Mouse (Mus musculus): ENCODE data around the gene Dok1.

The Dok1 gene

DNA sequence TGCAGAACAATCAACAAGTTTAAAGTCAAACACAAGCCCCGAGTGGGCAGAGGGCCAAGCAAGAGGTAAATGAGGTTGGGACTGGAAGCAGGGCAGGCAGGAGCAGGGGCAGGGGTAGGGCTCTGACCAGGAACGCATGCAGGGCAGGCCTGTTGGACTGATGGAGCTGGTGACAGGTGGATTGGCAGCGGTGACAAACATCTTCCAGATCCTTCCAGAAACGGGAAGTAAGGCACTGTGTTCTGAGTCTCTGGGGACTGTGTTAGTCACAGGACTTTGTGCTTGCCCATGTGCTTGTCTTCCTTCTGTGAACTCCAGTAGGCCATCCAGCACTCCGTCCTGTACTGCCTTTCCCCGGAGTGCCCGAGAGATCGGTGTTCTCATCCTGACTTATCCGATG, 11.5 kb upstream of the Dok1 start:
- no peak for DNase-seq

DNA sequence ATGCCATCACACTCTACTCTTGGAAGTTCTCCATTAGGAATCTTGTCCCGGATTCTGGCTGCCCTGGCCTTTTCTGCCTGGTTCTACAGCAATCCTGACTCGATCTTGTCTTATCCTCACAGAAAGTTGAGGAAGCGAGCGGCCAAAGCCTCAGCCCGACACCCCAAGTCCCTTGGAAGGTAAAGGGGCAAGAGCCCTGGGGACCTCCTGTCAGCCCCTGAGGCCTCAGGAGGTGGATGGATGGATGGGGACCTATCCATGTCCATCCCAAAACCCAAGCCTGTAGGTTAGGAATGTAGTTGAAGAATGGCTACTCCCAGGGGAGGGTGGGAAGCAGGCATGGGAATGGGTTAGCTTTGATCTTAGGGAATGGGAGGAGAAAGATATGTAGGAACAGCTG, 10.7 kb upstream of the Dok1 start:
- DNase-seq = no peak

DNA sequence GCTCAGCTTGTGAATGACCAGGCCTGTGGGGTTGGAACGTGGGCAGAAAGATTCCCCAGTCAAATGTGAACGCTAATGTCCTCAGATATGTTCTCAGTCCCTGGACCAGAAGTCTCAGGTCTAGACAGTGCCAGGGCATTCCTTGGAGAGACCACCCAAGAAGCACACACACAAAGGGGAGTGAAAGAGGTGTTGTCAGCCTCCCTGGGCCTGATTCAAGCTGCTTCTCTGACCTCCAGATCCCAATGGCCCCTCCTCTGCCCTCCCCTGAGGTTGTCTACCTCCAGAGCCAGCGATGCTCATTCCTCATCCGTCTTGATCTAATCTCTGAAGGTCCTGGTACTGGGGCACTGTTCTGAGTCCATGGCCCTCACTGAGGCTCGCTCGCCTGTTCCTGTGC, 10.3 kb upstream of the Dok1 start:
- DNase-seq = no peak

DNA sequence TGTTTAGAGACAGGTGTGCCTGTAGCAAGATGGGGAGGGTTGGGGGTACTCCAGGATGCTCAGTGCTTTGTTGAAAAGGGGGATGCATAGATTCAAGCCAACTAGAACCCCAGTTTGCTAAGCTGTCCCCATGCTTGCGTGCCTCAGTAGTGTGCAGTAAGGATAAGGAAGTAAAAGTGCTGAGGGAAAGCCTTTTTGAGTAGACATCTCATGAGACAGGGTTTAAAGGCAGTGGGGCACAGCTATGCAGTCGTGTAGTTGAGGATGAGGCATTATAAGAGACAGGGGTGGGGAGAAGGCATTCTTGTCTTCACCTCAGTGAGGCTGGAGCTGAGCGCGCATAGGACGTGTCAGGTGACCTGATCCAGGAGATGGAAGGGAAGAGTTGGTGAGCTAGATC, 7.3 kb upstream of the Dok1 start:
- no peak for DNase-seq

DNA sequence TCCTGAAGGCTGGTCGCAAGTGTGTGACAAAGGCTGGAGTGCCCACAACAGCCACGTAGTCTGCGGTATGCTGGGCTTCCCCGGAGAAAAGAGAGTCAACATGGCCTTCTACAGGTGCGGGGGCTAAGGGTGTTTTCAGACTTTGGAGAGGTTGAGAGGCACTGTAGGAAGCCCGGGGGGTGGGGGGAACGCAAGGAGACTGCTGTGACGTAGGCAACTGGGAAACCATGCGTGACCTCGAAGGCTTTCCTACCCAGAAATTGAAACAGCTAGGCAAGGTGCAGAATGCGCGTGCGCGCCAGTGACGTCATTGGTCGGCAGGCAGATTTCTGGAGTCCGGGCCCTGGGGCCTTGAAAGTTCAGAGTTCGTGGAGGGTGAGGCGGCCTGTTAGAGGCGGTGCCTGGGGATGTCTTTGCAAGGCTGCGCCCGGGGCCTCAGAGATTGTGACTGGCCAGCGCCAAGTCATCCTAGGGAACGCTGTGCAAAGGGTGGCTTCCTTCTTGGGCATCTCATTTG, 5.3 kb upstream of the Dok1 start:
- DNase-seq = peak; percentile 92 to 93

DNA sequence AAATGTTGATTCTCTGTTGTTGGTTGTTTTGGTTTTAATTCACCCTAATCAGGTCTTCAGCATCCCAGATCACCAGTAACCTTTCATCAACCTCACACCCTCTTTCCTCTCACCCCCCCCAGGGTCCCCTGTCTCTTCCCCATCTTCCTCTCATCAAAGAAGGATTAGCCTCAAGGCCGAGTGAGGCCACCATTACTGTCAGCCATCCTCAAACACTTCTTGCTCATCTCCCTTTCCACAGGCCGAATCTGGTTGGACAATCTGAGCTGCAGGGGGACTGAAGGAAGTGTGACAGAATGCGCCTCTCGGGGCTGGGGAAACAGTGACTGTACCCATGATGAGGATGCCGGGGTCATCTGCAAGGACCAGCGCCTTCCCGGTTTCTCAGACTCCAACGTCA, 3.9 kb upstream of the Dok1 start:
- no peak for DNase-seq

DNA sequence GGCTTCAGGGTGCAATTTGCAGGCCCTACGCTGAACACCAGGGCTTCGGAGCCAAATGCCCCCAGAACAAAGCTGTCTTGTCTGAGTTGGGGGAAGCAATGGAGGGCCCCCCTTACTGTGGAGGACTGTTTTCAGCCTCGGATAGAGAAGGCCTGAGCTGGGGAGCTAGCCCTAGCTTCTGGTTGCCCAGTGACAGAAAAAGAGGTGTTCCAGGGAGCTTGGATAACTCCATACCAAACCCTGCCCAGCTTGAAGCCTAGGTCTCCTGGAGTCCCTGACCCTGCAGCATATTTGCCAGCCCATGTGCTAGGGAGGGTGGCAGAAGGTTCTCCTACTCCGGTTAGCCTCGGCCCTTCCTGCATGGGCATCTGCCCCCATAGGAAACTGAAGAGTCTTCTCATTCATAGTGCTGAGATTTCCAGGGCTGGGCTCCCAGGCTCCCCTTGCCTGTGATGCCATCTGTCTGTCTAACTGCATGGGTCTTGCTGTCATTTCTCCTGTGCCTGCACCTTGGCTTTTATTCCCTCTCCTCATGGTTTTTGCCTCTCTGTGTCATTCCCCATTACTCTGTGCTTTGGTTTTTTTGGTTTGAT, 1.3 kb upstream of the Dok1 start:
- DNase-seq = no peak

DNA sequence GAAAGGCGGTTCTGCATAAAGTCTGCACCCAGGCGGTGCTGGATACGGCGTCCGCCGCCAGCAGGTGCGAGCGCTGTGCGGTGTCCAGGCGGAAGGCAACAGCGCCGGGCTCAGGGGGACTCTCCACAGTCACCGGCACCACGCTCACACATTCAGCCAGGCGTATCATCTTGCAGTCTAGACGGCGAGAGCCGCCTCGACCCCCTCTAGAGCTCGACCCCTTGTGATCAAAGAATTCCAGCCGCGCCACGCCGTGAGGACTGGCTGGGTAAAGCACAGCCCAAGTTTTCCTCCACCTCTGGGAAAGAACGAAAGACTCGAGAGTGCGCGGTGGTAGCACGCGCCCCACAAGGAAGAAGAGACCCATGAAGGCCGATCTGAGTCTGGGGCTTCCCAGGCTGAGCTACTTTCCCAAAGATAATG, 491 bp downstream of the Dok1 start:
- peak; percentile 24 to 29 for DNase-seq

DNA sequence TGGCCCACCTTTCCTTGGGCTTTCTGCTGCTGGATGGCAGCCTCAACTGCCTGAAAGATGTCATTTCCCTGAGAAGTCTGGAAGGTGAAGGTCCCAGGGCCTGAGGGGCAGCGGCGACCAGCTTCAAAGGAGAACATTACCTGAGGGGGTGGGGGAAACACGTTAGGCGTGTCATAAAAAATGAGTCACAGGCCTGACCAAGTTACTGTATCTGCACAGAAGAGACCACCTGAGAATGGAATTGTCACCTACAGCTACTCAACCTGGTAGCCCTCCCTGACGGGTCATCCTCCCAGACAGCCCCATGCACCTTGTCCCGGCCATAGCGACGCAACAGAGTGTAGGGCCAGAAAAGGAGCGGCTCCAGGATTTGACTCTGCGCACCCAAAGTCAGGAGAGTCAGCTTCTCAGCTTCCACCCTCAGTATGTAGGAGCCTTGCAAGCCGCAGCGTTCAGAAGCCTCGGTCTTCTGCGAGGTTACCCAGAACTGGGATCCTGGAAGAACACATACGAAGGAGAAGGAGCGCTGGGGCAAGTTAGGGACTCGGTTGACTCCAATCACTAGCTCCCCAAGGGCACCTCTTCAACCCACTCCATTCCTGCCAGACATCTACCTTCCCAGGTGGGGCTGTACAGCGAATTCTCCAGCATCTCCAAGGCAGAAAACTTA, 1.2 kb downstream of the Dok1 start:
- no peak for DNase-seq

DNA sequence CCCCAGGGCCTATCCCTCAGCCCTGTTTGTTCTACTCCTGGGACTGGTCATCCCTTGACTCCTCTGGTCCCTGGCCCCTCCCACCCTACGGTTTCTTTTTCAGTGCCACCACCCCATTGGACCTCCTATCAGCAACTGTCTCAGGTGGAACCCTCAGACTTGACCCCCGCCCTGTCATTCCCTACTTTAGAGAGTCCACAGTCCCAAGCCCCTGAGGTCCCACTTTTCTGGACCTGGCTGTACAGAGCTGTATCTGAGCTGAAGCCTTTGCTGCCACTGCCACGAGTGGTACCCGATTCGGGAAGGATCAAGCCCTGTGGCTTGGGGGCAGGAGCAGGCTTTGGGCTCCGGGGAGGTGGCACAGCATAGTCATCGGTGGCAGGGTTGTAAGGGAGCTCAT, 2.2 kb downstream of the Dok1 start:
- no peak for DNase-seq

DNA sequence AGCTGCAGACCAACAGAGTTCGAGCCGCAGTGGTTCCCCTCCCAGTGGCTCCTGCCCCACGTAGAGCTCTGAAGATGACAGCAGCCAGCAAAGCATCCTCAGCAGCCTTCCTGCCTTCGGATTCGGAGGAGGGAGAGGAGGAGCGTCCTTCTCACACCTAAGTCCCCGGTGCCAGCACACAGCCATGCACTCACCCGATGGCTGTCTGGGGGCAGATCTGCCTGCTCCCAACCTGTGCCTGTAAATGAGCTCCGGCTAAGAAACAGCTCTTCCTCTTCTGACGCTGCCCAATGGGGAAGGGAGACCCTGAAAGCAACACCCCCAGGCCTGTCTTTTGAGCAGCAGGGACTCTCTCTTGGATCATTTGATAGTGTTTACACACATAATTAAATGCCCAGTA, 3.5 kb downstream of the Dok1 start:
- no peak for DNase-seq

DNA sequence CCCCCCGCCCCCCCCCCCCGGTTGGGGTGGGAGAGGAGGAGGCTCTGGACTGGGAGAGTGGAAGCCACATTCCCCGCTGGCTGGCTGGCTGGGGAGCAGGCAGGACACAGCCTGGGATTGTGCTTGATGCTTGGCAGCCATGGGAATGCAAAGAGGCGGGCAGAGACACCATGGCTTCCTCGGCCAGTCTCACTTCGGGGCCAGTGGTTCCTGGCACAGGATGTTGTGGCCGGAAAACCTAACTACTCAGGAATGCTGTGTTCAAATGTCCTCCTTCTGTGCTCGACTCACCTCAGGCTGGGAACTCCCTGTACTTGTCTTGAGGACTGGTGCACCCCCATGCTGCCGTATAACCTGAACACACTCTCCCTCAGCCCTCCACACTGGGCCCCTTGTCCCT, 5.6 kb downstream of the Dok1 start:
- no peak for DNase-seq

DNA sequence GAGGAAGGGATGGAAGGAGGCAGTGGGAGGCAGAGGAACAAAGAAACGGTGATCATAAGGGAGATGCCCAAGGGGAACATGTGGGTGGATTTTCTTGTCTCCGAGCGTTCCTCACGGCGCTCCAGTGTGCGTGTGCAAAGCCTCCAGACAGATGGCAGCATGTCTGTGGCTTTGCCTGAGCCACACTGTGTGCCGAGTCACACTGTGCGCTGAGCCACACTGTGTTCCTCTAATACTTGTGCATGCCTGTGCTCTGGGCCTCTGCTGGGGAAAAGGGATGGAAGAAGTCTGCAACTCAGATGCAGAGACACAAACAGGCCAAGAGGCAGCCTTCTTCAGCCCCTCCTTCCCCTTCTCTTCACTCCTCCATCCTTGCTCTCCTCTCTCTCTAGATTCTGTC, 6.0 kb downstream of the Dok1 start:
- DNase-seq = no peak

DNA sequence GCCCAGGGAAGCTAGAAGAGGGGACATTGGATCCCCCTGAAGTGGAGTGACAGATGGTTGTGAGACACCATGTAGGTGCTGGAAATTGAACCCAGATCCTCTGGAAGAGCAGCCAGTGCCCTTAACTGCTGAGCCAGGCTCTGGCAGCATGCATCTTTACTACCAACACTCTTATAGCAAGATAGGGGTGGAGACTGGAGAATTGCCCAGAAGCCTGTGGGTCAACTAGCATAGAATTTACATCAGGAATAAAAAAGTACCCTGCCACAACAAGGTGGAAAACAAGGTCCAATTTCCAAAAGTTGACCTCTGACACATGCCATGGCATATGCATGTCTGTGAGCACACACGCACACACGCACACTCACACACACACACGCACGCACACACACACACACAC, 8.1 kb downstream of the Dok1 start:
- no peak for DNase-seq

DNA sequence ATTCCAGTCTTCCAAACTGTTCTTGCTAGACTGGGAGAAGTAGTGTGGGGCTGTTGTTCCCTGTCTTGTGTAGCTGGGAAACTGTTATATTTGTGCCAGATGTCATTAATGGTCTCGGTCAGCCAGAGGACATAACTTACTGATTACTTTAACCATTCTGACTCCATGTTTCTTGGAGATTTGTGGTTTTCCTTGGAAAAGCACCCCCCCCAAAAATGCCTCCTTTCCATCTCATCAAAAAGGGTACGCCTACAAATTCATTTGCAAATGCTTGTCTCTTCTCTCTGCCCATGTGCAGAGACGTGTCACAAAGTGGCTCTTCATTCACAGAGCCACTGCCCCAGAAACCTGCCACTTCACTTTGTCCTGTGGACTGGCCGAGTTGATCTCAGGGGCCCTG, 8.8 kb downstream of the Dok1 start:
- DNase-seq = no peak

DNA sequence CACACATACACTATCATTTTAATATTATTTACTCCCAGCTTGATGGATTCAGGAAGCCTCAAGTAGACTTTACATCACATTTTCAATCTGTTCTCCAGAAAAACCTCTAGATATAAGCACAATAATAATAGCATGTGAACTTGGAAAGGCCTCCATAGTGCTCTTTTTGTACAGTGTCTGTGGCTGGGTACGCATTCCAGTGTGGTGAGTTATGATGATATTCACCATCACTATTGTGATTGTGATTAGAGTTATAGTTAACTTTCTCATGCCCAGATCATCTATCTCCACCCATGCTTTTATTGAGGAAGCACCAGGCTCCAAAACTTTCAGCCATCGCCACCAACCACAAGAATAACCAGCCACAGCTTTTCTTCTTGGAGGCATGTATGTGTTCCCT, 9.5 kb downstream of the Dok1 start:
- no peak for DNase-seq

DNA sequence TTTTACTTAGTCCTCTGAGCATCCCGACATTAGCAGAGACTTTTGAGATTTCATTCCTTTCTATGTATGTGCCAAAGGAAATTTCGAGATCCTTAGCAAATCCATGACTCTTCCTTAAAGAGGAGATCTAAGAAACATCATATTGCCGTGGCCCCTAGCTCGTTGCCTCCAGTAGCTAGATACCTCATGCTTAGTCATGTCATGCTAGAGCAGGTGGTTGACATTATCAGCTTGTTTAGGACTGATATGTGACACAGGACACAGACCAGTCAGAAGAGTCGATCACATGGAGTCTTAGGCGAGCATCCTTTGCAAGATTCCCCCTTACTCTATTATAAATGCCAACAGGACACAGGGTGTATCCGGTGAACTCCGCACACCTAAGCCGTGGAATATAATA, 10.3 kb downstream of the Dok1 start:
- no peak for DNase-seq

DNA sequence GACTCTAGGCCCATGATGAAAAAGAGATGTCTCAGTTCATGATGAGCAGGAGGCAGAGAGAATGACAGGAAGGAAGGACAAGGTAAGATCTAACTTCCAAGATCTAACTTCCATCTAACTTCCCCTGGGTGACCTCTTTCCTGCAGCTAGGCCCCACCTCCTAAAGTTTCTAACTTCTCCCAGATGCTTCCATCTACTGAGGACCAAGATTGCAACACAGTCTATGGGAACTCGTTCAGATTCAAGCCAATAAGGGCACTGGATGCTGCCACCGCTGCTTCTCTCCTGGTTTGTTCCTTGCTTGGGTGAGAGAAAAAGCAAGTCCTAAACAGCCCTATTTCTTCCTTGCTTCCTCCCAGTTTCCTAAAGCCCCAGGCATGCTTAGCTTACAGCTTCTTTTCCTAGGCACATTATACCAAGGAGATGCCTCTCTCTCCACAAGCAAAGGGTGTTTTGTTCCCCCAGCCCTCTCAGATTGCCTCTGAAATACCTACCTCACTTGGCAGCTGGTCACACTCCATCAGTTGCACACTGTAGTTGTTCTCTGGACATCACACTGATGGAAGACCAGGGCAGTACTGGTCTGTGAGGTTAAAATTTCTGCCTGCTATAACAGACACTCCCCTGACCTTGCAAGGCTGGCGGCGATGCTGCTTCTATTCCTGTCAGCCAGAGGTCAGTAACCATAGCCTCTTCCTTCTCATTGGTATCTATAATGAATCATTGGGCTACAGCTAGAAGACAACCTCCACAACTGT, 12.3 kb downstream of the Dok1 start:
- DNase-seq = no peak

DNA sequence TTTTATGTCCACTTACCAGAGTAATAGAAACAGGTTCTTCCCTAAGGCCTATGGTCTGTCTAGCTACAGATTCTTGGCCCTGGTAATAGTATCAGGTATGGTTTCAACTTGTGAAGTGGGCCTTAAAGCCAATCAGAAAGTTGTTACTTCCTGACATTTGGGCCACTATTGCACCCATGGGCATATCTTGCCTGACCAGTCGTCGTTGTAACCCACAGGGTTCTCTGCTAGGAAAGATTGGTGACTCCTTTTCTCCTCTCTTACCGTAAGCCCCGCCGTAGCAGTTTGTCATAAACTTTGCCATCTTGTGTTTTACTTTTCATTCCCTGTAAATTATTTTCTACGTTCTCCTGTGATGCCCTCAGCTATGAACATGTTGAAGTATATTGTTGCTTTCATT, 13.2 kb downstream of the Dok1 start:
- no peak for DNase-seq

DNA sequence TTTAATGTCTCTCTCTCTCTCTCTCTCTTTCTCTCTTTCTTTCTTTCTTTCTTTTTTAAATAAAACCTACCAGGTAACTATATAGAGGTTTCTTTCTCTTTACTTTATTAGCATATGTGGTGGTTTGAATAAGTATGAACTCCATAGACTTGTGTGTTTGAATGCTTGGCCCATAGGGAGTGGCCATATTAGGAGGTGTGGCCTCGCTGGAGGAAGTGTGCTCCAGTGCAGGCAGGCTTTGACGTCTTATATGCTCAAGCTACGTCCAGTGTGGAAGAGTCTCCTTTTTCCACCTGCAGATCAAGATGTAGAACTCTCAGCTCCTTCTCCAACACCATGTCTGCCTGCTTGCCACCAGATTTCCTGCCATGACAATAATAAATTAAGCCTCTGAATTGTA, 14.2 kb downstream of the Dok1 start:
- DNase-seq = no peak

DNA sequence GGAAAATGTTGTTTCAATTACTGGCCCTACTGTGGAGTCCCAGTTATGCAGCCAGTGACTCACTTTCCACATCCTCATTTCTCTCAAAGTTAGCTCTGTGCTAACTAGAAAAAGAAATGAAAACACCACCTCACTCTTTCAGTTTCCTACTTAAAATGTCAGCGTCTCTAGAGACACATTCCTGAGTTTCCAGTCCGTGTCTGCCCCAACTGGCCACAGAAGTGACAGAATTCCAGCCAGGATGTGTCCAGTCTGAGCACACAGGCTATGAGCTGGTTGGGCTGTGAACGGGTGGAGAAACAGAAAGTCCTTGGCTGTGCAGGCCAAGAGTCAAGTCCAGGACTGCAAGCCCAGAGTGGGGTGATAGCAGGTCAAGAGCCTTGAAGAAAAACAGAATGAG, 16.1 kb downstream of the Dok1 start:
- DNase-seq = no peak

DNA sequence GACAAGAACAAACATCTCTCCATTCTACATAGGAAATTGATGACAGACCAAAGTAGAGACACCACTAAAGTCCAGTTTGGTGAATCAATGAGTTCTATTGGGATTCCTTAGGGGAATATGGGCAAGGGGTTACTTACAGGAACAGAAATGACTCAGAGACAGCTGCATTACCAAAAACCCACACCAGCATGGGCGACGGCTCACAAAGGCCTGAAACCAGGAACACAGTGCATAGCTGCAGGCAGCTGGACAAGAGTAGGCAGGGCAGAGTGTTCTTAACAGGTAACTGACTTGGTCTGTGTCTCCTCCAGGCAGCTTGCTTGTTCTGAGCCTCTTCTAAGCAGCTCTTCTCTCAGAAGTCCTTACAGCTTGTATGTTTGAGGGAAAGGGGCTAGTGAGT, 17.5 kb downstream of the Dok1 start:
- no peak for DNase-seq

DNA sequence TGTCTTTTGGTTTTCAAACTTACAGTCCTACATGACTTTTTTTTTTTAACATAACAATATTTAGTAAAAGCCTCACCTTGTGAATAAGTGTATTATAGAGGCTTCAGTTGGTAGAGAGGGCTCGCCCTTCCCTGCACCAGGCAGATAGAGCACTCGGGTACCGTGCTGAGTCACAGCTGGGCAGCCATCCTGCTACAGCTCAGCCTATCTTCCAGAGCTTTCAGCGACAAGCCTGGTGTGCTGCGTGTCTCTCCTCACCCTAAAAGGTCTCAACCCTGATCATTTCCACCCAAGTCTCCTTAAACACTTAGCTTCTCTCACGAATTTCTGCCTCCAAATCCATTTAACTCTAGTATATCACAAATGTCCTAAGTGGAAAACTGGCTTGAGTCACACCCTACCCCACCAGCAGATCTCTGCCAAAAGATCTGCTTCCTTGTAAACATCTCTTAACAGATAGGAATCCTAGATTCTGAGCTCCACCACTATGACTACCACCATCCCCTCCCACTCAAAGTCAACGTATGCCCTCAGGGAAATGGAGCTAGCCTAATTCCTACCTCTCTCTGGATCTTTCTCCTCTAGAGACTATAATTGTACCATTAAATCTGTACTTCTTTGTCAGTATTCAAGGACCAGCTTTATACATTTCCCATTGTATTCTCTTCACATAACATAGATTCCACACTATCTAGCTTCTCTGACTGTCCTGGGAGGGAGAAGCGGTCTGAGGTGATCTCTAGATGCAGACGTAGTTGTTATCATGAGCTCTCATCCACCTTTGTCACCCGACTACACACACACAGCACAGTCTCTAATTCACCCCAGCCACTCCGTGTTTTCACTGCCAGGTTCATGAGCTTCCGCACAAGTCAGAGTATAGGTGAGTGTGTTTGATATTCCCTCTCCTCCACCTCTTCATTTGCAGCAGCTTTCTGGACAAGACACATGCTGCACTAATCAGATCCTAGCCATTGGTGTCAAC, 18.5 kb downstream of the Dok1 start:
- DNase-seq = no peak

Measured in cerebellum, postnatal 14 days (tissue).